Mouse (Mus musculus): ENCODE measurements around the gene Nos2.

The Nos2 gene

DNA sequence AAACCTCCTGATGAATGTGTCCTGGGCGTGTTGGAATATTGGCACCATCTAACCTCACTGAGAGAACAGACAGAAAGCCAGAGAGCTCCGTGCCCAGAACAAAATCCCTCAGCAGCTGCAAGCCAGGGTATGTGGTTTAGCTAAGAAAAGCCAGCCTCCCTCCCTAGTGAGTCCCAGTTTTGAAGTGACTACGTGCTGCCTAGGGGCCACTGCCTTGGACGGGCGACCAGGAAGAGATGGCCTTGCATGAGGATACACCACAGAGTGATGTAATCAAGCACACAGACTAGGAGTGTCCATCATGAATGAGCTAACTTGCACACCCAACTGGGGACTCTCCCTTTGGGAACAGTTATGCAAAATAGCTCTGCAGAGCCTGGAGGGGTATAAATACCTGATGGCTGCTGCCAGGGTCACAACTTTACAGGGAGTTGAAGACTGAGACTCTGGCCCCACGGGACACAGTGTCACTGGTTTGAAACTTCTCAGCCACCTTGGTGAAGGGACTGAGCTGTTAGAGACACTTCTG lies at the start of gene Nos2:
Gene Nos2 (plus strand): TSS at position 377 of the 529 bp plus-strand sequence.
- in situ Hi-C loops (cut with MboI; ENCODE audit: low pct_unique_long_range_greater_than_20kb in 1 of 2, low sequenced_read_pairs in 2 of 2, unreplicated experiment in 1 of 2), result no loop called here

DNA sequence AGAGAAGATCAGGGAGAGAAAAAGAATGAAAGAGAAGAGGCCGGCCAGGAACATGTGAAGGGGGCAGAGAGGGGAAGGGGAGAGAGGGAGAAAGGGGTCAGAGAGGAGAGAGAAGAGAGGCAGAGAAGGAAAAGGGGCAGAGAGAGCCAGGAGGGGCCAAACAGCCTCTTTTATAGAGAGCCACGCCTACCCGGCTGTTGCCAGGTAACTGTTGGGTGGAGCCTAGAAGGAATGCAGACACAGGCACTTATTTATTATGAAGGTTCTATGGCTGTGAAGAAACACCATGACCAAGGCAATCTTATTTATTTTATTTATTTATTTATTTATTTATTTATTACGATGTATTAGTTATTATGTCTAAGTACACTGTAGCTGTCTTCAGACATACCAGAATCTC lies 49.7 kb upstream of the Nos2 start:
- in situ Hi-C loops (cut with MboI; ENCODE audit: low pct_unique_long_range_greater_than_20kb in 1 of 2, low sequenced_read_pairs in 2 of 2, unreplicated experiment in 1 of 2), result no loop called here

DNA sequence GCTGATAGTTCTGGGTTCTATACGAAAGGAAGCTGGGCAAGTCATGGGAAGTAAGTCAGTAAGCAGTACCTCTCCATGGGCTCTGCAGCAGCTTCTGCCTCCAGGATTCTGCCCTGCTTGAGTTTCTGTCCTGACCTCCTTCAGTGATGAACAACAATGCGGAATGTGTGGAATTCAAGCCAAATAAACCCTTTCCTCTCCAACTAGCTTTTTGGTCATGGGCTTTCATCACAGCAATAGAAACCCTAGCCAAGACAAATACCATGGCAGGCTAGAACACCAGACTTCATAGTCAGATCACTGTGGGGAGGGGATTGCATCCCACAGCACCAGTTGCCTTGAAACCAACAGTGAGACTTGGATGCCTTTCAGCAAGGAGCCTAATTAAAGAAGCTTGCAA lies 47.8 kb upstream of the Nos2 start:
- in situ Hi-C loops (cut with MboI; ENCODE audit: low pct_unique_long_range_greater_than_20kb in 1 of 2, low sequenced_read_pairs in 2 of 2, unreplicated experiment in 1 of 2), result no loop called here

DNA sequence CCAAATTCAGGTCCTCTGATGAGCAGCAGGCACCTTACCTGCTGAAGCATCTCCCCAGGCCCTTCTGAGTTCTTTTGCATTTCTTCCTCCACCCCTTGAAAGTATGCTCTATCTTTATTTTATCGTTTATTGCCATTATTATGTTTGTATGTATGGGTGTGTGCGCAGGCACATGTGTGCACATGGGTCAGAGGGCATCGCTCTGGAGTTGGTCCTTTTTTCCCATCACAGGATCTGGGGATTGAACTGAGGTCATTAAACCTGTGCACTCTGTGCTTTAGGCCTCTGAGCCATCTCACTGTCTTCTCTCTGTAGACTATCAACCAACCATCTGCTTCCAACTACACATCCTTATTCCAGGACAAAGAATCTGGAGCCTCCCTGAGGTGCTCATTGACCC lies 40.9 kb upstream of the Nos2 start:
- in situ Hi-C loops (cut with MboI; ENCODE audit: low pct_unique_long_range_greater_than_20kb in 1 of 2, low sequenced_read_pairs in 2 of 2, unreplicated experiment in 1 of 2), result no loop called here

DNA sequence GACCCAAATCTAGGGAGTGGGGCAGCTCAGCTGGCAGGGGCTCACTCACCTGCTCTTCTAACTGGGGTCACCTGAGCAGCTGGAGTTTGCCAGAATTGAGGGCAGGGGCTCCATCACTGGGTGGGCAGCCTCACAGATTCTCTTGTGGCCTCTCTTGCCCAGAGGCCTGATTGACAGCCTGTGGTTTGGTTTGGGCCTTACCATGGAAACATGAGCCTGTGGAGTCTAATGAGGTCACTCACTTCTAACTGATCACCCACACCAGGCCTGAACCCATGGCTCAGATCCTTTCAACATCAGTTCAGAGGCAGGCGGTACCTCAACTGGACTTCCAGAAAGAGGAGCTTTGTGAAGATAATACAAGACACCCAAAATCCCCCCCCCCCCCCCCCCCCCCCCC lies 33.9 kb upstream of the Nos2 start:
- in situ Hi-C loops (cut with MboI; ENCODE audit: low pct_unique_long_range_greater_than_20kb in 1 of 2, low sequenced_read_pairs in 2 of 2, unreplicated experiment in 1 of 2), result no loop called here

DNA sequence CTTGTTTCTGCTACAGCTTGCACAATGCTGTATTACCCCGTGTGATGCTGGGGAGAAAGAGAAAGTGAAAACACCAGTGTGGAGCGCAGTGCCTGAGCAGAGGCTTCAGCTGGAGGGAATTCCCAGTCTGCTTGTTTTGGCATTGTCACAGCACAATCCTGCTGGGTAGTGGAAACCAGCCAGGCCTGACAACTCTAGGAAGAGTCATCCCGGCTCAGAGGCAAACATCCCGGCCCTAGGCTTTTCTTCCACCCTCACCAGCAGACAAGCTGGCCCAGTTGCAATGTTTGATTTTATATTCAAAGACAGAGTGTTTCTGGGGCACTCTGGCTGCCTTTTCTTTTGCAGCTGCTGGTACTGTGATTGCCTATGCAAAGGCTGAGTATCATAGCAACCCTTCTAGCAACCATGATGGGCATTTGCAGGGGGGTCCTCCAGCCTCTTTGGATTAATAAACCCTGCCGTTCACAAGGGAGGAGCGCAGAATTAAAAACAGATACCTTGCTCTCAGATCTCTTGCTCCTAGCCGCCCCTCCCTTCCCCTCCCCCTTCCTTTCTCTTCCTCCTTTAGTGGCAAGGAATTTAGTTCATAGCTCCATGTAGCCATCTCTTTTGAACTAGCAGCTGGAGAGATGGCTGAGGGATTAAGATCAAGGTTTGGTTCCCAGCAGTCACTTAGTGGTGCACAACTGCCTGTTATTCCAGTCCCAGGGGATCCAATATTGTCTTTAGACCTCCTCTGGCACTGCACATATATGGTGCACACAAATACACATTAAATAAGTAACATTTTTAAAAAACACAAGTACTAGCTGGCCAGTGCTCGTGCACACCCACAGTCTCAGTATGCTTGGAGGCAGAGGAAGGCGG lies 33.2 kb upstream of the Nos2 start:
- in situ Hi-C loops (cut with MboI; ENCODE audit: low pct_unique_long_range_greater_than_20kb in 1 of 2, low sequenced_read_pairs in 2 of 2, unreplicated experiment in 1 of 2), result no loop called here

DNA sequence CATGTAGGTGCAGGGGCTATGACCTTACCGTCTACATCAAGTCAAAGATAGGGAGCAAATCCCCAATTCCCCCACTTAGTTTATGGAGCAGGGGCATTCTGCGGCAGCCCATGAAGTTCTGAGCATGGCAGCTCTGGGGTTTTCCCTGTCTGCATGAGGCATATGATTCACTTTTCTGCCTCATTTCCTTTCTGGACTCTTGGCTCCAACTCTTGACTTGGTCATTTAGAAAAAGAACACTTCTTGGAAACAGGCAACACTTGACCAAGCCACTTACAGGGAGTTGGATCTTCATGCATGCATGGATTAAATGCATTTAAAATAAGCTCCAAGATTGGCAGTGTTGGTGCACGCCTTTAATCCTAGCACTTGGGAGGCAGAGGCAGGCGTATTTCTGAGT lies 31.4 kb upstream of the Nos2 start:
- in situ Hi-C loops (cut with MboI; ENCODE audit: low pct_unique_long_range_greater_than_20kb in 1 of 2, low sequenced_read_pairs in 2 of 2, unreplicated experiment in 1 of 2), result no loop called here

DNA sequence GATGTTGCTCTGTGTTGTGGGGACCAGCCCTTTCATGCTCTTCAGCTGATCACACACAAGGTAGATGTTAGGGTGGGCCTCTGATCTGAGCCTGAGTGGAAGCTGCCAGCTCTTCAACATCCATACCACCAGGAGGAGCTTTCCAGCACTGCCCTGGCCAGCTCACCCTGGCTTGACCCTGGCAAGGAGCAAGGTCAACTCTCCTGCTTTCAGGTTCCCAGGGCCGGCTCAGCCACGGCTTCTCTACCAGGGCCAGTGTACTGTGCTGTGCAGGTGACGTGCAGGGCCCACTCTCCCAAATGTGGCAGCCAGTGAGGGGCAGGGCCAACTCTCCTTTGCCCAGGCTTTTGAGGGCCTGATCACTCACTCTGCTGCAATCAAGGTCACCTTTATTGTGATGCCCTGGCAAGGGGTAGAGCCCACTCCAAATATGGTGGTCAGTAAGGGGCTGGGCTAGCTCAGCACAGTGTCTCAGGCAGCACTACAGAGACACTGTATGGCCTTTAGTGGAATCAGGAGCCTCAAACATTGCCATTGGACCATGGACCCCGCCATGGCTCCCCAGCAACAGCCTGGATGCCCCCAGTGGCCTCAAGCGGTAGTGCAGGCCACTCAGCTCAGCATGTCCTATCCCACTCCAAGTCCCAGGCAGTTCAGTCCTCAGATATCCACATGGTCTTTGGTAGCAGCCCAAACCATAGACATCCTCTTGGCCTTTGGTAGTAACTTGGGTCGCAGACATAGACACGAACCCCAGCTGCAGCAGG lies 24.0 kb upstream of the Nos2 start:
- in situ Hi-C loops (cut with MboI; ENCODE audit: low pct_unique_long_range_greater_than_20kb in 1 of 2, low sequenced_read_pairs in 2 of 2, unreplicated experiment in 1 of 2), result no loop called here

DNA sequence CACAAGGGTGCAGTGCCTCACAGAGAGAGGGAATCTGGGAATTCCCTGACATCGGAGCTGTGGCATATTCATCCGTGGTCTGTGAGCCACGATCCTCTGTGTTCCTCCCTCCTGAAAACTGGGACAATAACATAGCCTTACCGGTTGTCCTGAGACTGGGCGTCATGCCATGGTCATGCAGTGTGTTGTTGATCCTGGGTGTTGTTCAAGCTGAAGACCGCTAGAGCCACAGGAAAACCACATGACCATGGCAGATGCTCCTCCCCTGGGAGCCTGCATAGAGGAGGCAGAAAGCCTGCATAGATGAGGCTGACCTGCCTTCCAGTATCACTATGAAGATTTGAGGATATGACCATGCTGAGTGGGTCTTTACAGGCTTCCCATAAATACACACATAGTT lies 5.1 kb upstream of the Nos2 start:
- in situ Hi-C loops (cut with MboI; ENCODE audit: low pct_unique_long_range_greater_than_20kb in 1 of 2, low sequenced_read_pairs in 2 of 2, unreplicated experiment in 1 of 2), result no loop called here

DNA sequence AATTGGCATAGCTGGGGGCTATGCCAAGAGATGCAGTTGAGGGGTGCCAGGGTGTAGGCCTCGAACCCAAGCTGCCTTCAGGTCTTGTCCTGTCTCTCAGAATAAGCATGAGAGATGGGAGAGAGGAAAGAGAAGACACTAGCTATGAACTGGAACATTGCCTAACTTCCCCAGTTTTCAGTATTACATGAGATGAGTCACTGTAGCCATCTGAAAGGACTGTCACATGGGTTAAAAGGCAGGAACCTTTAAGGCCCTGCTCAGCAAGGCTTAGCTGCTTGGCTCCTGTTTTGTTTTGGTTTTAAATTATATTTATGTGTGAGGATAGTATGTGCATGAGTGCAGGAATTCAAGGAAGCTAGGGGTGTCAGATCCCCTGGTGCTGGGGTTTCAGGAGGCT lies 4.2 kb upstream of the Nos2 start:
- in situ Hi-C loops (cut with MboI; ENCODE audit: low pct_unique_long_range_greater_than_20kb in 1 of 2, low sequenced_read_pairs in 2 of 2, unreplicated experiment in 1 of 2), result no loop called here

DNA sequence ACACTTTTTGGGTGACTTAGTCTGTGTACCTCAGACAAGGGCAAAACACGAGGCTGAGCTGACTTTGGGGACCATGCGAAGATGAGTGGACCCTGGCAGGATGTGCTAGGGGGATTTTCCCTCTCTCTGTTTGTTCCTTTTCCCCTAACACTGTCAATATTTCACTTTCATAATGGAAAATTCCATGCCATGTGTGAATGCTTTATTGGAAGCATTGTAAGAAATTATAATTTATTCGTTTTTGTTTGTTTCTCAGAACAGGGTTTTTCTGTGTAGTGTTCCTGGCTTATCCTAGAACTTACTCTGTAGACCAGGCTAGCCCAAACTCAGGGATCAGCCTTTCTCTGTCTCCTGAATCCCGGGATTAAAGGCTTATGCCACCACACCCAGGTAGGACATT lies 842 bp upstream of the Nos2 start:
- in situ Hi-C loops (cut with MboI; ENCODE audit: low pct_unique_long_range_greater_than_20kb in 1 of 2, low sequenced_read_pairs in 2 of 2, unreplicated experiment in 1 of 2), result no loop called here

DNA sequence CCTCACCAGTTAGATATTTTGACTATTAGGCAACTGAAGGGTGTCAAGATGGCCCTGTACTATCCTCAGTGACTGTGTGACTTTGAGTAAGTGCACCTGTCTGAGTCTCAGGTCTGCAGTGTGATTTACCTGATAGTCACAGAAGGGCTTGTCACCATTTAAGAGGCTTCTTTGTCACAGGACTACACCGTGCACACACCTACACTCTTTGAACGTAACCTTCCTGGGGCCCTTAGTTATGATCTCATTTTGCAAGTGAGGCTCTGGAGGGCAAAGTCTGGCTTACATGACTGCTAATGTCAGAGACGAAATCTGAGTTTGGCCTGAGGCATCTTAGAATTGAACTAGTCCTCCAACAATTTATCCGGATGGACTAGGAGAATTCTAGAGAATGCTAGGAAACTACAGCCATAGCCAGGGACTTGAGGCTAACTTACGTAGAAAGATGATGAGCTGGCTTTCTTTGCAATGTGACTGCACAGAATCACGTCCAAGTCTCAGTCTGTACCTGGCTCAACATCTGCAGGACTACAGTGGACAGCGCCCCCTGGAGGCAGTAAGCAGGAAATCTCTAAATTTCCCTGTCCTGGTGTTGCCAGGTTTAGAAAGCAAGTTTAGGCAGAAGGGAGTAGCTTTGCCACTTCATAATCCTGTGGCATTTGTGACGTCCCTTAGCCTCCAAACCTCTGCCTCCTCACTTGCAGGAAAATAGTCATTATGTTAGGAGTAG lies 2.3 kb downstream of the Nos2 start:
- in situ Hi-C loops (cut with MboI; ENCODE audit: low pct_unique_long_range_greater_than_20kb in 1 of 2, low sequenced_read_pairs in 2 of 2, unreplicated experiment in 1 of 2), result no loop called here

DNA sequence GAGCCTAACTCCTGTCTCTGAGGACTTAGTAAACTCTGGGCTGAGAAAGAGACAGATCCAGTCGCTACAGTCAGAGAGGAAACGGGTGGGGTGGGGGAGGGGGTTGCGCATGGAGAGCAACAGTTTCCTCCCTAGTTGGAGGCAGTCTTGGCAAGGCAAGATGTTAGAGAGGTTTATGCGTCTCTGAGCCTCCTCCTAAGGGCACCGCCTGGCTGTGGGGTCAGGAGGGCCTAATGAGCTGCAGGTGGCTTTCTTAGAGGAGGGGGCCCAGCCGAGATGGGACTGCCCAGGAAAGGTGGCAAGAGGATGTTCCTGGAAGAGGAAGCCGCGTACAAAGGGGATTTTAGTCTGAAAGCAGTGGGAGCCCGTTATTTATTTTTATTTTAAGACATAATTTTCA lies 3.5 kb downstream of the Nos2 start:
- in situ Hi-C loops (cut with MboI; ENCODE audit: low pct_unique_long_range_greater_than_20kb in 1 of 2, low sequenced_read_pairs in 2 of 2, unreplicated experiment in 1 of 2), result no loop called here

DNA sequence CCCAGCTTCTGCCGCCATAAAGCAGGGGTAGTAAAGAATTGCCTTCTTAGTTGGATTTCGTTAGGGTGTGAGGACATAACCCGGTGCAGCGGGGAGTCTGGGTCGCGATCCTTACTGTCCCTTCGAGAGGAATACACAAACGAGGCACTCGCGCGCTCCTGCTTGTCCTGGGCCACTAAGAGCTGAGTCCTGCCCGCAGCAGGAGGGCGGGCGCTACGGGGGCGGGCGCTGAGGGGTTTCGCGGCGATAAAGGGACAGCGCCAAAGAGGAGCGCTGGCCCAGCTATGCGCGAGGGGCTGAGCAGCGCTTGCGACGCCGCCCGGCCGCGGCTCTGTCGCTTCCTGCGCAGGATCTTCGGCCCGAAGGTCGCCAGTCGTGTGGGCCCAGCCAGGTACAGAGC lies 4.3 kb downstream of the Nos2 start:
- in situ Hi-C loops (cut with MboI; ENCODE audit: low pct_unique_long_range_greater_than_20kb in 1 of 2, low sequenced_read_pairs in 2 of 2, unreplicated experiment in 1 of 2), result loop anchor here in 1 of 2 experiments (25.0 kb wide), 1 partner anchor 363 kb away; the partner anchor contains the start of gene Tmem97

DNA sequence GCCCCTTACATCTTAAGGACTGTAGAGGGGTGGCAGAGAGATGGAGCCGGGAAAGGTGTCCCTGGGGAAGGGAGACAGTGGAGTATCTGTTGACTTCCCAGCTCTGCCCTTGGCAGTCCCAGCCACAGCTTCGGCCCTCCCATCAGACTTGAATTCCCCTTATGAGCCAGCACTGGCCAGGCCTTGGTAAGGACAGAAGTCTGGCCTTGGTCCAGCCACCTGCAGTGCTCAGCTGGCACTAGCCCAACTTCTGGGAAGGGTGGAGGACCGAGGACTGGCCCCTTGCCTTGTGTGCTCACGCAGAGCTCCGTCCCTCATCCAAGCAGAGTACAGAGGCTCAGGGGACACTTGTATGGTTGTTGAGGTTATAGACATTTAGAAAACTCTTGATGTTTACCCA lies 8.8 kb downstream of the Nos2 start:
- in situ Hi-C loops (cut with MboI; ENCODE audit: low pct_unique_long_range_greater_than_20kb in 1 of 2, low sequenced_read_pairs in 2 of 2, unreplicated experiment in 1 of 2), result loop anchor here in 1 of 2 experiments (25.0 kb wide), 1 partner anchor 367 kb away; the partner anchor contains the start of gene Tmem97

DNA sequence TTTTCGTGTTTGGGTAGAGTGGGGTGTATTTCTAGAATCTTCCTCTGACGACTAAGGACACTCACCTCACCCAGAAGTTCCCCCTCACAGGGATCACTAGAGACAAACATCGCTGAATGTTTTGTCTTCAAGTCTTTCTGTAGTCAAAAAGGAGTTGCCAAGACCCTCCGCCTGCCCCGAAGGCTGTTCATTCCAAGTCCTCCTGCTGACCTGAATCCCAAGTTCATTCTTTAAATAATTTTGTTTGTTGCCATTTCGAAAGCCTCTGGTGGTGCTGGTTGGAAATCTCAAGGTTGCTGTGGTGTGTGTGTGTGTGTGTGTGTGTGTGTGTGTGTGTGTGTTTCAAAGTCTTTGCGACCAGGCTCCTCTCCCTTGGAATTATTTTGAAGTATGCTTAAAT lies 13.7 kb downstream of the Nos2 start:
- in situ Hi-C loops (cut with MboI; ENCODE audit: low pct_unique_long_range_greater_than_20kb in 1 of 2, low sequenced_read_pairs in 2 of 2, unreplicated experiment in 1 of 2), result loop anchor here in 1 of 2 experiments (25.0 kb wide), 1 partner anchor 372 kb away; the partner anchor contains the start of gene Tmem97

DNA sequence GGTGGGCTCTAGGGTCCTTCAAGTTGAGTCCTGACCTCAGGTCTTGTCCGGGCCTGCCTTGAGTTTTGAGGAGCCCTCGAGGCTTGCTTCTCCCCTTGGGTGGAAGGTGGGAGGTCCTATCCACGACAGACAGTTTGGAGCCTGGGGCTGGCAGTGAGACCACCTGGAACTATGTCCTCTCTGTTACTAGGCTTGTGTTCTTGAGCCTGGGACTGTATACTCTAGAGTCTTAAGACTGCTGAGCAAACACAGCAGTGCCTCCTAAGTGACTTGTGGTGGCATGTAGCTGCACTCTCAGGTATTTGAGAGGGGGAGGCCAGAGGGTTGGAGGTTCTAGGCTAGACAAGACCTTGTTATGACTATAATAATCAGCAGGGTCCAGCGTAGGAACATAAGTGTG lies 14.1 kb downstream of the Nos2 start:
- in situ Hi-C loops (cut with MboI; ENCODE audit: low pct_unique_long_range_greater_than_20kb in 1 of 2, low sequenced_read_pairs in 2 of 2, unreplicated experiment in 1 of 2), result loop anchor here in 1 of 2 experiments (25.0 kb wide), 1 partner anchor 372 kb away; the partner anchor contains the start of gene Tmem97

DNA sequence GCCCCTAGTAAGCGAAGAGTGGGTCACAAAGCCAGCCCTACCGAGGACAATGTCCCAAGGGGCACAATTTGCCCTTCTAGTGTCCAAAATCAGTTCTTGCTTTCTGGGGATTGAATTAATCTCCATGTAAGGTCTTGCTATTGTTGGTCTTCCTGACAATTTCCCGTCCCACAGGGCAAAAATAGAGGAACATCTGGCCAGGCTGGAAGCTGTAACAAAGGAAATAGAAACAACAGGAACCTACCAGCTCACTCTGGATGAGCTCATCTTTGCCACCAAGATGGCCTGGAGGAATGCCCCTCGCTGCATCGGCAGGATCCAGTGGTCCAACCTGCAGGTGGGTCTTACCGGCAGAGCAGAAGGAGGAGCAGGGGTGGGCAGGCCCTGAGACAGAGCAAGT lies 14.6 kb downstream of the Nos2 start:
- in situ Hi-C loops (cut with MboI; ENCODE audit: low pct_unique_long_range_greater_than_20kb in 1 of 2, low sequenced_read_pairs in 2 of 2, unreplicated experiment in 1 of 2), result loop anchor here in 1 of 2 experiments (25.0 kb wide), 1 partner anchor 373 kb away; the partner anchor contains the start of gene Tmem97

Data from mouse embryonic stem cell (cell line).